Mouse (Mus musculus) intestine, embryonic 16.5 days (tissue): ENCODE results near the gene Gm9970. TPM values are rescaled to one million over a fixed set of nuclear protein-coding genes. Genes with fewer than 3 reads are reported as not detected.

ENCODE experiments used
- ATAC-seq: fragments of 200-750 bp; cut with Nextera tagmentation; 2 replicates; pipeline ENCODE4 v1.8.0; 2017; ENCODE audit warnings: moderate TSS enrichment, moderate library complexity
- H3K27ac ChIP-seq: fragments of 300-500 bp; sonication (generic); 2 replicates; pipeline ENCODE4 v1.5.1; 2014; ENCODE audit warnings: mild to moderate bottlenecking, low read length
- H3K27me3 ChIP-seq: fragments of 300-500 bp; sonication (generic); replicated peaks from 2 replicates; pipeline ENCODE4 v1.6.1; 2014; ENCODE audit warnings: low read length, control low read depth, mixed read lengths; ENCODE audit not compliant: control insufficient read depth, insufficient read depth
- H3K36me3 ChIP-seq: fragments of 300-500 bp; sonication (generic); 2 replicates; pipeline ENCODE4 v1.6.1; 2014; ENCODE audit warnings: low read length, control low read depth; ENCODE audit not compliant: control insufficient read depth, insufficient read depth
- H3K4me1 ChIP-seq: fragments of 300-500 bp; sonication (generic); 2 replicates; pipeline ENCODE4 v1.6.1; 2014; ENCODE audit warnings: low read length, control low read depth, mixed read lengths; ENCODE audit not compliant: control insufficient read depth, insufficient read depth
- H3K4me2 ChIP-seq: fragments of 300-500 bp; sonication (generic); 2 replicates; pipeline ENCODE4 v1.6.1; 2014; ENCODE audit warnings: low read depth, low read length, control low read depth
- H3K4me3 ChIP-seq: fragments of 300-500 bp; sonication (generic); 2 replicates; pipeline ENCODE4 v1.5.1; 2014; ENCODE audit warnings: mild to moderate bottlenecking, low read length
- H3K9ac ChIP-seq: fragments of 300-500 bp; sonication (generic); 2 replicates; pipeline ENCODE4 v1.6.1; 2014; ENCODE audit warnings: low read depth, low read length
- H3K9me3 ChIP-seq: fragments of 300-500 bp; sonication (generic); 2 replicates; pipeline ENCODE4 v1.6.1; 2016; ENCODE audit warnings: low read length, control low read depth; ENCODE audit not compliant: control insufficient read depth
- WGBS: fragments of 180-500 bp; shearing (Covaris S2); extraction: QIAGEN DNeasy Blood & Tissue Kit; methylation state at CpG from one replicate; pipeline ENCODE4 v1.1.7; 2014; 5-methylcytosine and 5-hydroxymethylcytosine counted together
- polyA plus RNA-seq: library from polyadenylated mRNA; unstranded; fragments of >200 nt; fragmentation: Nextera tagmentation; extraction: Ambion mirVana; gene quantifications from 2 replicates; pipeline ENCODE4 v1.2.1, GENCODE M21; 2015

Gm9970 gene
- polyA plus RNA-seq, 1 experiment from 2014 or later = 0.27 TPM

DNA sequence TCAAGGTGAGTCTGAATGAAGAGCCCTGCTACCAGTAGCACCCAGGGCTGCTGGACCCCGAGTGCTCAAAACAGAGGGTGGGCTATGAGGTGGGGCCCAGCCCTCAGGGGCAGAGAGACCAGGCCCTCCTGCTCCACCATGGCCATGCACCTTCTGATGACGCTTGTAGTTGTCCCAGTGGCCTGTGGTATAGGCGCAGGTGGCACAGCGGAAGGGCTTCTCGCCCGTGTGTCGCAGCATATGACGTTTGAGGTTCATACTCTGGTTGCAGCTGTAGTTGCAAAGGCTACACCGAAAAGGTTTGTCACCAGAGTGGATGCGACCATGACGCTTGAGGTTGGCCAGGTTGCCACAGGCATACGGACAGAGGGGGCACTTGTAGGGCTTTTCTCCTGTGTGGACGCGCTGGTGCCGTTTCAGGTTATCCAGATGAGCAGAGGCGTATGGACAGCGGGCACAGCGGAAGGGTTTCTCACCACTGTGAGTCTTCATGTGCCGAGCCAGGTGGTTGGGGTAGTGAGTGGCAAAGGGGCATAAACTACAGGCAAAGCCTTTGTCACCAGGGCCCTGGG is 41.6 kb downstream of the Gm9970 start:
- no peak overlapping the region for H3K9ac ChIP-seq
- H3K9me3 ChIP-seq = no peaks in the 10 kb centered on the region
- H3K27me3 ChIP-seq = no peaks in the 10 kb centered on the region
- ATAC-seq = no peak
- H3K4me2 ChIP-seq = no peak overlapping the region
- WGBS = 87% methylated on average over 19 of the region's 19 CpGs
- peaks cover 12% of the 10 kb centered on the region for H3K4me1 ChIP-seq
- no peak overlapping the region for H3K4me3 ChIP-seq
- H3K27ac ChIP-seq = no peak overlapping the region
- peaks cover 50% of the 10 kb centered on the region for H3K36me3 ChIP-seq

DNA sequence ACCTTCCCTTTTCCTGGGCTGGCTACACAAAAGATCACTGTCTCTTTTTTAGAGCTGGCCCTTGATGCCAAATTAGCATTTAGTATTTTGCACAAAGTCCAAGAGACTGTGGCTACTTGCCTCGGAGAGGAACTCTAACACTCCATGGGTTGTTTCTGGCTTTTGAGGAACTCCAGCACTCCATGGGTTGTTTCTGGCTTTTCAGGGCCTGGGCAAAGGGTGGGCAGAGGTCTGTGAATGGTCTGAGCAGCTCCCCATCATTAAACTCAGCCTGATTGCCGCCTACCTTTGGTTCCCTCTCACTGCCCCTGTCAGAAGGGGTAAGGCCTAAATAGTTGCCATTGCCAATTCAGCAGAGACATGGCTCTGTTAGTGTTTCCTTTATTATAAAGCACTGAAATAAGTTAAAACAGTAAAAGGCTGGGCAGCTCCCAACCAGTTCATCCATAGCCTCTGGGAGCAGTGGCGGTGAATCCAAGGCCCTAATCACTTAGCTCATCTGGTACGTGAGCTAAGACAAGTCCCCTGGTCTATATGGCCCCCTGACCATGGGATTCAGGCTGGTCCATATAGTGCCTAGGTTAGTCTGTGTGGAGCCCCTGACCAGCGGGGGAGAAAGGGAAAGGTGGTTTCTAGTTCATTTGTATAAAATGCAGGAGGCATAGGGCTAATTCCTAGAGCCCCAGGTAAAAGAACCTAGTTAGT is 42.3 kb downstream of the Gm9970 start:
- Histone ChIP-seq H3K27ac (no peak overlapping the region), H3K27me3 (no peaks in the 10 kb centered on the region), H3K4me2 (no peak overlapping the region), H3K4me3 (no peak overlapping the region), H3K9ac (no peak overlapping the region), H3K9me3 (no peaks in the 10 kb centered on the region), H3K4me1 (peaks cover 16% of the 10 kb centered on the region), H3K36me3 (peaks cover 50% of the 10 kb centered on the region)
- no peak for ATAC-seq
- WGBS = 74% methylated on average over 5 of the region's 5 CpGs

DNA sequence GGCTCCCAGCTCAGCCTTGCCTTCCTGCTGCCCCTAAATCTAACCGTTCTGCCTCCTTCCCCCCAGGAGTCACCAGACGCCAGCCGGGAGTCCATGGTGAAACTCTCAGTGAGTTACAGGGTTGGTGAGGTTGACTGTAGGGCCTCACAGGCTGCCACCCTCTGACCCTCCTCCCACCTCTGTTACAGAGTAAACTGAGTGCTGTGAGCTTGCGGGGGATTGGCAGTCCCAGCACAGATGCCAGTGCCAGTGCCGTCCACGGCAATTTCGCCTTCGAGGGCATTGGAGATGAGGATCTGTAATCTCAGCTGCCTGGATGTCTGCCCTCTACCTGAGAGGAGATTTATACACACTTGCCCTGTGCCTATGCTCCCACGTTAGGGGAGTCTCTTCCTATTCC is 42.9 kb downstream of the Gm9970 start:
- Histone ChIP-seq H3K27ac (no peak overlapping the region), H3K36me3 (peaks cover 50% of the 10 kb centered on the region), H3K4me1 (peaks cover 16% of the 10 kb centered on the region), H3K9me3 (no peaks in the 10 kb centered on the region), H3K9ac (no peak overlapping the region), H3K27me3 (no peaks in the 10 kb centered on the region), H3K4me2 (no peak overlapping the region), H3K4me3 (no peak overlapping the region)
- ATAC-seq = no peak
- WGBS = 76% methylated on average over 9 of the region's 9 CpGs

DNA sequence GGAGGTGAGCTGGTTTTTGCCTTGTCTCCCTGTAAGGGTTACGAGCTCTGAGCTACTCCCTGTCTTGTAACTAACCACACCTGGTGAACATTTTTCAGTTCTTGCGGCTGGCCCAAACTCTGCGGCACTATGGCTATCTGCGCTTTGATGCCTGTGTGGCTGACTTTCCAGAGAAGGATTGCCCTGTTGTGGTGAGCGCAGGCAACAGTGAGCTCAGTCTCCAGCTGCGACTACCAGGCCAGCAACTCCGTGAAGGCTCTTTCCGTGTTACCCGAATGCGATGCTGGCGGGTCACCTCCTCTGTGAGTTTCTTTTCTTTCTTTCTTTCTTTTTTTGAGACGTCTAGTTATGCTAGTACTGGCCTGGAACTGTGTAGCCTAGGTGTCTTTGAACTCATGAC is 44.0 kb downstream of the Gm9970 start:
- ATAC-seq = no peak
- WGBS = 91% methylated on average over 12 of the region's 12 CpGs
- Histone ChIP-seq H3K27me3 (no peaks in the 10 kb centered on the region), H3K4me1 (peaks cover 14% of the 10 kb centered on the region), H3K9me3 (no peaks in the 10 kb centered on the region), H3K9ac (no peak overlapping the region), H3K27ac (no peak overlapping the region), H3K36me3 (peaks cover 44% of the 10 kb centered on the region), H3K4me2 (no peak overlapping the region), H3K4me3 (no peak overlapping the region)

DNA sequence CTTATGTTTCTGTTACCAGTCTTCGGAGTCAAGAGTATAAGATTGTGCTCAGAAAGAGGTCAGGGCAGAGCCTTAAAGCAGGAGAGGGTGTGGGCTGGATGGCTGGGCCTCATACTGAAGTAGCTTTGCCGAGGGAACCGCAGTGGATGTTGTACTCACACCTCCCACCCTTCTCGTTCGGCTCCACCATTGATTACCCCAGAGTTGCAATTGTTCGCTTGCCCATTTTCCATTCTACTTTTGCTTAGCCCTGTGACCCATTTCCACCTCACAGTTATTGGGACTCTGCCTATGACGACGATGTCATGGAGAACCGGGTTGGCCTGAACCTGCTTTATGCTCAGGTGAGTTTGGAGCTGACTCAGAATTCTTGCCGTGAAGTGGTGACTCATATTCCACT is 44.8 kb downstream of the Gm9970 start:
- H3K27me3 ChIP-seq = no peaks in the 10 kb centered on the region
- H3K4me3 ChIP-seq = no peak overlapping the region
- H3K9ac ChIP-seq = no peak overlapping the region
- H3K4me2 ChIP-seq = no peak overlapping the region
- peaks cover 44% of the 10 kb centered on the region for H3K36me3 ChIP-seq
- no peaks in the 10 kb centered on the region for H3K9me3 ChIP-seq
- H3K27ac ChIP-seq = no peak overlapping the region
- ATAC-seq = no peak
- H3K4me1 ChIP-seq = peaks cover 22% of the 10 kb centered on the region
- 94% methylated on average over 10 of the region's 10 CpGs for WGBS

DNA sequence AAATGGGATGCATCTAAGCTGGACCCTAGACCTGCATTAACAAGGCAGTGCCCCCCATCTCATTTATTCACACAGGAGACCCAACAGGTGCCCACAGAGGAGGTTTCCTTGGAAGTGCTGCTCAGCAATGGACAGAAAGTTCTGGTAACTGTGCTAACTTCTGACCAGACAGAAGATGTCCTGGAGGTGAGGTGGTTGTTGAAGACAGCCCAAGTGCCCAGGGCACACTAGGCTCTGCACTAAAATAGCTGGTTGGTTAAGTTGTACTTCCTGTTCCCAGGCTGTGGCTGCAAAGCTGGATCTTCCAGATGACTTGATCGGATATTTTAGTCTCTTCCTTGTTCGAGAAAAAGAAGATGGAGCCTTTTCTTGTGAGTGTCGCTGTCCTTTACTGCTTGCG is 45.4 kb downstream of the Gm9970 start:
- ATAC-seq = no peak
- WGBS = 84% methylated on average over 4 of the region's 4 CpGs

DNA sequence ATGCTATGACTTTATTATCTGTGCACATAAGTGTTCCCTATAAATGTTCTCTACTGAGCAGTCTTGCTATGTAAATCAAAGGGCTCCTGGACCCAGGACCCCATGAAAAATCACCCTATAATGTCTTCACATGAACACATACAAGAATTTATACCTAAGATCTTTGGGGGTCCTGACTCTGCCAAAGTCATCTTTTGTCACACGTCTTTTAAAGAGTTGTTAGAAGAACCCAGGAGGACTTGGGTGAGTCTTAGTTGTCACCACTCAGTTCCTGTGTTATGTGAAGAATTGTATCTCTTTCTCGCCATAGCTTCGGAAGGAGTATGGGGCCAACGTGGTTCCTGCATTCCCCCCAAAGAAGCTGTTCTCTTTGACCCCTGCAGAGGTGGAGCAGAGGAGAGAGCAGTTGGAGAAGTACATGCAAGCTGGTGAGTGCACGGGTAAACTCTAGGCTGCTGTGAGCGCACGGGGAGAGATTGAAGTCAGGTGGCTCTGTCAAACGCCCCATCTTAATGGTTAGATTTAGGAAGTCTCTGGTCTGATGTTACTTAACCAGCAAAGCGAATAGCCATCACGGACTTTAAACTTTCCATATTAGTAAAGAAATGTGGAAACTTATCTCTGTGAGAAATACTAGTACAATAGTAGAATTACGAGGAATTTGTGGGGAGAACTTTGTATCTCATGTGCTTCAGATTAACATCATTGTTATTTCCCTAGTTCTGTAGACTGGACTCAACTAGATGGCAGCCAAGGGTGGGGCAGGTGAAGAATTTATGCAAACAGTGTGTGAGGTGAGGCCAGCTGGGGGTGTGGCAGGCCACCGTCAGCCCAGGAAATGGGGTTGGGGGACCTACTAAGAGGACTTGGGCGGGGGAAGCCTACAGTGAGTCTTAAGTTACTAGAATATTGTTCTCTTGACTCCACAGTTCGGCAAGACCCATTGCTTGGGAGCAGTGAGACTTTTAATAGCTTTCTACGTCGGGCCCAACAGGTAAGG is 46.2 kb downstream of the Gm9970 start:
- peak overlapping the region; percentile 81; the same call in 1 of the 2 replicates for H3K27ac ChIP-seq
- H3K9ac ChIP-seq = peak overlapping the region; percentile 88; the same call in 1 of the 2 replicates
- H3K4me3 ChIP-seq = peak overlapping the region; percentile 71
- peaks cover 44% of the 10 kb centered on the region for H3K36me3 ChIP-seq
- H3K4me1 ChIP-seq = peaks cover 23% of the 10 kb centered on the region
- WGBS = 86% methylated on average over 16 of the region's 16 CpGs
- ATAC-seq = no peak
- H3K4me2 ChIP-seq = peak overlapping the region; percentile 49
- H3K27me3 ChIP-seq = no peaks in the 10 kb centered on the region
- H3K9me3 ChIP-seq = no peaks in the 10 kb centered on the region

More for the DNA sequence above, 45.4 kb downstream of the Gm9970 start:
- H3K27me3 ChIP-seq = no peaks in the 10 kb centered on the region
- H3K36me3 ChIP-seq = peaks cover 44% of the 10 kb centered on the region
- no peak overlapping the region for H3K4me2 ChIP-seq
- H3K9me3 ChIP-seq = no peaks in the 10 kb centered on the region
- H3K27ac ChIP-seq = no peak overlapping the region
- H3K4me1 ChIP-seq = peaks cover 23% of the 10 kb centered on the region
- H3K4me3 ChIP-seq = no peak overlapping the region
- no peak overlapping the region for H3K9ac ChIP-seq

DNA sequence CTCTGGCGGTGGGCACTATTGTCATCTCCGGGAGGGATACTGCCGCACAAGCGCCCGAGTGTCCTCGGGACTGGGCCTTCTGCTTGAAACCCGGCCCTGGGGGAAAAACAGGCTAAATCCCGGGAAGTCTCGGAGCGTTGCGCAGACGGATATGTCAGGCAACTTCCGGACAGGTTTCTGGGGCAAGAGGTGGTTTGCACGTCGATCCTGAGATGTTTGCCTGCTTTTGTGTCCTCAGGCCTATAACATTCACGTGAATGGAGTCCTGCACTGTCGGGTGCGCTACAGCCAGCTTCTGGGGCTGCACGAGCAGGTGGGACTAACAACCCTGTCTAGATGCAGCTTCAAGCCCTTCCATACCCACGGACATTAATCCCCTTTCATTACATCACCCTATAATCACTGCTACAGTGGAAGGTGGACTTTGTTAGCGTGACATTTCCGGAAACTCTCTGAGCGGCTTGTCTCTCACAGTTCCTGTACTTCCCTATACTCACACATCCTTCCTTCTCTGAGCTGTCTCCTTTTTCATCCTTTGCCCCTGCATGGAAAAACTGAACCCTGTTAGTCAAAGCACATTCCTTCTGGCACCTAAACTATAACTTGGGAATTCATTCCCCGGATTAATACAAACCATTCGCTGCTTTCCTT is 47.3 kb downstream of the Gm9970 start:
- ATAC-seq = peak; percentile 3; the same call in 1 of the 2 replicates
- Histone ChIP-seq H3K36me3 (peaks cover 36% of the 10 kb centered on the region), H3K4me2 (peak overlapping the region; percentile 49), H3K9ac (peak overlapping the region; percentile 88), H3K9me3 (no peaks in the 10 kb centered on the region), H3K4me1 (peaks cover 23% of the 10 kb centered on the region), H3K4me3 (peak overlapping the region; percentile 71), H3K27me3 (no peaks in the 10 kb centered on the region), H3K27ac (peak overlapping the region; percentile 81)
- WGBS = 9% methylated on average over 25 of the region's 25 CpGs
